Mouse (Mus musculus): ENCODE results near the gene Prc1.

DNA sequence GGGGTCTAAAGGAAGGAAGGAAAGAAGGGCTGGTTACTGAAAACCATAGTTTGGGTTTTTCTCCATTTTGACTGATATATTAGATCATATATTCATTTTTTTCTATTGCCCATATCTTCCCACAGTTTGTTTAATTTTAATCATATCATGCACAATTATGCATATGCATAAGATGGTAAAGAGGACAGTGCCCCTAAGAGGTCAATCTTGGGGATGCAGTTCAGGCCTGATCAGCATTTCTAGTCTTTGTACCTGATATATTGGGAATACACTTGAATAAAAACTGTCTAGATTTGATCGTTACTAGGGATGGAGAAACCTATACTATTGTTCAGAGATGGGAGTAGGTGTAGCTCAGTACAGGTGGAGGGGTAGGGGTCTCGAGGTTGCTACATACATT, 13.3 kb upstream of the Prc1 start:
- TF ChIP-seq CTCF (IDR thresholded peaks at IDR 0.05; ENCODE audit: low read depth, low read length) (no peak), POLR2A (IDR thresholded peaks at IDR 0.05; ENCODE audit: borderline replicate concordance, low read depth, low read length) (no peak)

Measured in bone marrow macrophage, adult 2 months (primary cell).